Mouse (Mus musculus): ENCODE measurements around the gene Gpc6. TPM values are rescaled to one million over a fixed set of nuclear protein-coding genes. Genes with fewer than 3 reads are reported as not detected.

The Gpc6 gene
- polyA plus RNA-seq, 1 experiment from 2014 or later: 32.2 TPM

- H3K27ac ChIP-seq (ENCODE audit: low read depth, low read length): no peak overlapping the region
- no peak overlapping the region for H3K4me3 ChIP-seq (ENCODE audit: low read depth, low read length)
- ATAC-seq (ENCODE audit: low FRiP score) (no peak), DNase-seq (ENCODE audit: low spot score) (no peak)
- no peak overlapping the region for H3K4me2 ChIP-seq (replicated peaks; ENCODE audit: low read depth, low read length)
- 82% methylated on average over 8 of the region's 8 CpGs for WGBS
- no peaks in the 10 kb centered on the region for H3K36me3 ChIP-seq (ENCODE audit: control insufficient read depth, insufficient read depth, low read length)
- peaks cover 5% of the 10 kb centered on the region; the same call in 1 of the 2 replicates for H3K4me1 ChIP-seq (replicated peaks; ENCODE audit: control insufficient read depth, insufficient read depth, low read length)
- H3K9me3 ChIP-seq (ENCODE audit: control insufficient read depth, low read length): no peaks in the 10 kb centered on the region
- no peak overlapping the region for H3K9ac ChIP-seq (ENCODE audit: low read depth, low read length)
- no peaks in the 10 kb centered on the region for H3K27me3 ChIP-seq (ENCODE audit: control insufficient read depth, insufficient read depth, low read length)
Measured at GRCm38 (mm10) chr14:117908231-117908920, 983.3 kb downstream of the Gpc6 start.

GRCm38 (mm10) chr14:117909046-117909445 lies 983.9 kb downstream of the Gpc6 start:
- ATAC-seq (ENCODE audit: low FRiP score) (no peak), DNase-seq (ENCODE audit: low spot score) (no peak)
- Histone ChIP-seq H3K36me3 (ENCODE audit: control insufficient read depth, insufficient read depth, low read length) (no peaks in the 10 kb centered on the region), H3K4me2 (replicated peaks; ENCODE audit: low read depth, low read length) (no peak overlapping the region), H3K9ac (ENCODE audit: low read depth, low read length) (no peak overlapping the region), H3K4me3 (ENCODE audit: low read depth, low read length) (no peak overlapping the region), H3K27ac (ENCODE audit: low read depth, low read length) (no peak overlapping the region), H3K9me3 (ENCODE audit: control insufficient read depth, low read length) (no peaks in the 10 kb centered on the region), H3K4me1 (replicated peaks; ENCODE audit: control insufficient read depth, insufficient read depth, low read length) (peaks cover 5% of the 10 kb centered on the region; the same call in 1 of the 2 replicates), H3K27me3 (ENCODE audit: control insufficient read depth, insufficient read depth, low read length) (no peaks in the 10 kb centered on the region)
- 72% methylated on average over 4 of the region's 4 CpGs for WGBS

GRCm38 (mm10) chr14:117910323-117910722 lies 985.2 kb downstream of the Gpc6 start:
- Histone ChIP-seq H3K9ac (ENCODE audit: low read depth, low read length) (no peak overlapping the region), H3K36me3 (ENCODE audit: control insufficient read depth, insufficient read depth, low read length) (no peaks in the 10 kb centered on the region), H3K4me3 (ENCODE audit: low read depth, low read length) (no peak overlapping the region), H3K27me3 (ENCODE audit: control insufficient read depth, insufficient read depth, low read length) (no peaks in the 10 kb centered on the region), H3K9me3 (ENCODE audit: control insufficient read depth, low read length) (no peaks in the 10 kb centered on the region), H3K27ac (ENCODE audit: low read depth, low read length) (no peak overlapping the region), H3K4me2 (replicated peaks; ENCODE audit: low read depth, low read length) (no peak overlapping the region), H3K4me1 (replicated peaks; ENCODE audit: control insufficient read depth, insufficient read depth, low read length) (peaks cover 3% of the 10 kb centered on the region; the same call in 1 of the 2 replicates)
- no peak for DNase-seq (ENCODE audit: low spot score)
- ATAC-seq (ENCODE audit: low FRiP score): no peak
- 16% methylated on average over 7 of the region's 7 CpGs for WGBS

GRCm38 (mm10) chr14:117912624-117913270 lies 987.6 kb downstream of the Gpc6 start:
- Histone ChIP-seq H3K4me1 (replicated peaks; ENCODE audit: control insufficient read depth, insufficient read depth, low read length) (no peaks in the 10 kb centered on the region), H3K36me3 (ENCODE audit: control insufficient read depth, insufficient read depth, low read length) (no peaks in the 10 kb centered on the region), H3K9ac (ENCODE audit: low read depth, low read length) (no peak overlapping the region), H3K4me2 (replicated peaks; ENCODE audit: low read depth, low read length) (no peak overlapping the region), H3K4me3 (ENCODE audit: low read depth, low read length) (no peak overlapping the region), H3K27me3 (ENCODE audit: control insufficient read depth, insufficient read depth, low read length) (no peaks in the 10 kb centered on the region), H3K9me3 (ENCODE audit: control insufficient read depth, low read length) (no peaks in the 10 kb centered on the region), H3K27ac (ENCODE audit: low read depth, low read length) (no peak overlapping the region)
- 86% methylated on average over 10 of the region's 10 CpGs for WGBS
- DNase-seq (ENCODE audit: low spot score): no peak
- no peak for ATAC-seq (ENCODE audit: low FRiP score)

- WGBS: 64% methylated on average over 8 of the region's 8 CpGs
- DNase-seq (ENCODE audit: low spot score): no peak
- Histone ChIP-seq H3K9ac (ENCODE audit: low read depth, low read length) (no peak overlapping the region), H3K27ac (ENCODE audit: low read depth, low read length) (no peak overlapping the region), H3K4me2 (replicated peaks; ENCODE audit: low read depth, low read length) (no peak overlapping the region), H3K4me3 (ENCODE audit: low read depth, low read length) (no peak overlapping the region), H3K27me3 (ENCODE audit: control insufficient read depth, insufficient read depth, low read length) (no peaks in the 10 kb centered on the region), H3K9me3 (ENCODE audit: control insufficient read depth, low read length) (no peaks in the 10 kb centered on the region), H3K36me3 (ENCODE audit: control insufficient read depth, insufficient read depth, low read length) (no peaks in the 10 kb centered on the region), H3K4me1 (replicated peaks; ENCODE audit: control insufficient read depth, insufficient read depth, low read length) (no peaks in the 10 kb centered on the region; the same call in 1 of the 2 replicates)
- no peak for ATAC-seq (ENCODE audit: low FRiP score)
Measured at GRCm38 (mm10) chr14:117916577-117916976, 991.5 kb downstream of the Gpc6 start.

- ATAC-seq (ENCODE audit: low FRiP score): no peak
- H3K27me3 ChIP-seq (ENCODE audit: control insufficient read depth, insufficient read depth, low read length): no peaks in the 10 kb centered on the region
- H3K9ac ChIP-seq (ENCODE audit: low read depth, low read length): no peak overlapping the region
- H3K4me3 ChIP-seq (ENCODE audit: low read depth, low read length): no peak overlapping the region
- no peaks in the 10 kb centered on the region for H3K9me3 ChIP-seq (ENCODE audit: control insufficient read depth, low read length)
- no peaks in the 10 kb centered on the region; the same call in 1 of the 2 replicates for H3K4me1 ChIP-seq (replicated peaks; ENCODE audit: control insufficient read depth, insufficient read depth, low read length)
- H3K27ac ChIP-seq (ENCODE audit: low read depth, low read length): no peak overlapping the region
- no peaks in the 10 kb centered on the region for H3K36me3 ChIP-seq (ENCODE audit: control insufficient read depth, insufficient read depth, low read length)
- 93% methylated on average over 10 of the region's 10 CpGs for WGBS
- DNase-seq (ENCODE audit: low spot score): no peak
- H3K4me2 ChIP-seq (replicated peaks; ENCODE audit: low read depth, low read length): no peak overlapping the region
Measured at GRCm38 (mm10) chr14:117918724-117919123, 993.6 kb downstream of the Gpc6 start.

GRCm38 (mm10) chr14:117919612-117920011 lies 994.5 kb downstream of the Gpc6 start:
- H3K9me3 ChIP-seq (ENCODE audit: control insufficient read depth, low read length): no peaks in the 10 kb centered on the region
- no peak overlapping the region for H3K9ac ChIP-seq (ENCODE audit: low read depth, low read length)
- H3K4me2 ChIP-seq (replicated peaks; ENCODE audit: low read depth, low read length): no peak overlapping the region
- no peaks in the 10 kb centered on the region for H3K36me3 ChIP-seq (ENCODE audit: control insufficient read depth, insufficient read depth, low read length)
- no peak overlapping the region for H3K4me3 ChIP-seq (ENCODE audit: low read depth, low read length)
- H3K27ac ChIP-seq (ENCODE audit: low read depth, low read length): no peak overlapping the region
- no peaks in the 10 kb centered on the region for H3K27me3 ChIP-seq (ENCODE audit: control insufficient read depth, insufficient read depth, low read length)
- 95% methylated on average over 5 of the region's 5 CpGs for WGBS
- DNase-seq (ENCODE audit: low spot score): no peak
- no peak for ATAC-seq (ENCODE audit: low FRiP score)
- no peaks in the 10 kb centered on the region; the same call in 1 of the 2 replicates for H3K4me1 ChIP-seq (replicated peaks; ENCODE audit: control insufficient read depth, insufficient read depth, low read length)

GRCm38 (mm10) chr14:117921393-117922014 lies 996.4 kb downstream of the Gpc6 start:
- ATAC-seq (ENCODE audit: low FRiP score) (no peak), DNase-seq (ENCODE audit: low spot score) (no peak)
- 66% methylated on average over 18 of the region's 18 CpGs for WGBS
- Histone ChIP-seq H3K4me2 (replicated peaks; ENCODE audit: low read depth, low read length) (no peak overlapping the region), H3K27ac (ENCODE audit: low read depth, low read length) (no peak overlapping the region), H3K4me1 (replicated peaks; ENCODE audit: control insufficient read depth, insufficient read depth, low read length) (no peaks in the 10 kb centered on the region; the same call in 1 of the 2 replicates), H3K9ac (ENCODE audit: low read depth, low read length) (no peak overlapping the region), H3K9me3 (ENCODE audit: control insufficient read depth, low read length) (no peaks in the 10 kb centered on the region), H3K27me3 (ENCODE audit: control insufficient read depth, insufficient read depth, low read length) (no peaks in the 10 kb centered on the region), H3K36me3 (ENCODE audit: control insufficient read depth, insufficient read depth, low read length) (no peaks in the 10 kb centered on the region), H3K4me3 (ENCODE audit: low read depth, low read length) (no peak overlapping the region)
